Mouse (Mus musculus) lung, postnatal 0 days (tissue): Measurements from ENCODE around the gene Smu1.

Experiments used
- CTCF ChIP-seq: IDR thresholded peaks from 2 replicates; pipeline ENCODE4 v1.5.1; 2016; ENCODE audit warnings: antibody characterized with exemption, mild to moderate bottlenecking
- EP300 ChIP-seq: IDR thresholded peaks from 2 replicates; pipeline ENCODE4 v1.6.1; 2016; ENCODE audit warnings: antibody characterized with exemption, mild to moderate bottlenecking, control low read depth

DNA sequence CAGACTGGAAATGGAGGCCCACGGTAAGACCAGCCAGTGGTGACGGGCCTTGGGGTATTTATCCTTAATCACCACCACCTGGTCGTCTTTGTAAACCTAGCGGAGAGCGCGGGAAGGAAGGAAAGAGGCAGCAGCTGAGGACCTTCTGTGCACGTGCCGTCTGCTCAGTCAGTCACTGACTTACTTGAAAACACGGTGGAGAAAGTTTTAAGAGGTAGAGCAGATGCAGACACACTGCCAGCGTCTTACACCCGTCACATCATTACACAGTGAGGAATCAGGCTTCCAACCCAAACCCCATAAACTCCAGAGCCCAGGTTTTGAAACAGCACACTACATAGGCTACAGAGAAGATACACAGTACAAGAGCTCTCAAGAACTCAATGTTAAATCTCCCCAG is 66.6 kb downstream of the Smu1 start:
- no peak for TF ChIP-seq CTCF
- no peak for TF ChIP-seq EP300
